Mouse (Mus musculus) thymus, postnatal 10 days (tissue): ENCODE results near the gene Dnhd1.
"Not testable (repeated sequence)": the region's sequence is repeated elsewhere in the genome, so short reads cannot be mapped to it uniquely, and the experiment has no call there.

Experiments
- DNase-seq, 2 experiments: peaks; one replicate each; pipeline ENCODE4 v3.0.0; 2021; ENCODE audit warnings: low spot score in 2 of 2

The Dnhd1 gene

GRCm38 (mm10) chr7:105640233-105640893 lies 10.3 kb upstream of the Dnhd1 start, which contains the start of the genes Arfip2 and Gm45799:
Gene Arfip2, minus strand, starts transcription at chr7:105640416.
Gene Gm45799, plus strand, starts transcription at chr7:105640552.
- peak; percentile 96 for DNase-seq

DNA sequence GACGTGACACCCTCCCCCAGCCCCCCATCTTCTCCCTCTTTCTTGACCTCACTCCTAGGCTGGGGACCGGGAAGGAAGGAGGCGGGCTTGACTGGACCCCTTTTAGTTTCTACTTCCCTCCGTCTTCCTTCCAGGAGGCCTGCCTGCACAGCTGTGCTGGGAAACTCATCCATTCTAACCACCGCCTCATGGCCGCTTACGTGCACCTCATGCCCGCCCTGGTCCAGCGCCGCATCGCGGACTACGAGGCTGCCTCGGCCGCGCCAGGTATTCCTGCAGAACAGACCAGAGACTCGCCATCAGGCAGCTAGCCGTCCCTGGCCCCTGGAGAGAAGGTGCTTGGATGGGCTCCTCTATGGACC lies 9.8 kb upstream of the Dnhd1 start:
- no peak for DNase-seq

- no peak for DNase-seq
Observed at GRCm38 (mm10) chr7:105641936-105642335, 8.7 kb upstream of the Dnhd1 start.

- DNase-seq, result no peak
Observed at GRCm38 (mm10) chr7:105685541-105686197, 35.0 kb downstream of the Dnhd1 start.

GRCm38 (mm10) chr7:105690875-105691274 lies 40.2 kb downstream of the Dnhd1 start:
- no peak for DNase-seq

DNA sequence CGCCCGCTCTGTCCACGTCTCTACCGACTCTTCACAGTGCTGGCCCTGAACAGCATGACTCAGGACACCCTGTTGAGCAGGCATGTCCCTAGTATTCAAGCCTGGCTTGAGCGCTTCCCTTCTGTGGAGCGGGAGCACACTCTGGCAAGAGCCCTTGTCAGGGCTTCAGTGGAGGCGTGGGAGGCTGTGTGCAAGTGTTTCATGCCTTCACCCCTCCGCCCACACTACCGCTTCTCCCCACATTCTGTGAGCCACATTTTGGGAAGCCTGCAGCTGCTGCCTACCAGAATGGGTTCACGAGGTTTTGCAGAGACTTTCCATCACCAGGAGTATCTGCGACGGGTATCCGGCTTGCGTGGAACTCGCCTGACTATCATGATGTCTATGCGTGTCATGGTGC lies 52.6 kb downstream of the Dnhd1 start:
- no peak for DNase-seq

GRCm38 (mm10) chr7:105703816-105704215 lies 53.2 kb downstream of the Dnhd1 start:
- no peak for DNase-seq

DNA sequence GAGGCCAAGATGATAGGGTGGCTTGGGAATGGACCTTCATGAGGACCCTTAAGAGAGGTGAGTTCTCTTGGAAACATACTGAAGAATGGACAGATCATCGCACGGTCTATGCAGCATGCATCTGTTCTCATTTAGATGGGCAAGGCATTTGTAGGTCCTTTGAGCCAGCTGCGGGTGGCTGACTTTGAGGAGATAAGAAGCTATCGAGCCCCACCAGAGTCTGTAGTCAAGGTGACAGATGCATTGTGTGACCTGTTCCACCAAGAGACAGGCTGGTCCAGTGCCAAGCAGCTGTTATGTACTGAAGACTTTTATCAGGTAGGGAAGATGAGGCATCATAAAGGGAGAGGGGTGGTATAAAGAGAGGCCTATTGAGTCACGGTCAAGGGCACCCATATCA lies 58.1 kb downstream of the Dnhd1 start:
- DNase-seq, result no peak

GRCm38 (mm10) chr7:105715366-105715765 lies 64.7 kb downstream of the Dnhd1 start:
- DNase-seq, result peak in 1 of 2 experiments; percentile 14

DNA sequence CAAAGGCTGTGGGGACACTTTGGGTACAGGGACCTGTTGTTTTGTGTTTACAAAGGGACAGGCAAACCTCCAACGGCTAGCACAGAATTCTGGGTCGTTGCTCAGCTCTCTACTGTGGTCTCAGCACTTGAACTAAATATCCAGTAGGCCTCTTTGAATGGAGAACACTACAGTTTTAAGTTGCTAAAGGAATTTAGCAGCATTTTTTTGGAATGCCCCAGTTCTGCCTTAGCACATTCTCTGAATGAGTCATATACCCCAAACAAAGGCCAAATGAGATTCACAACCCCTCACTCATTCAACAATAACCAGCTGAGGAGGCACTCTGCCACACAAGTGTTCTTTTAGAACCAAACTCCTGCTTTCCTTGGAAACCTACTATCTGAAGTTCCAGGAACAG lies 71.3 kb downstream of the Dnhd1 start:
- no peak for DNase-seq

DNA sequence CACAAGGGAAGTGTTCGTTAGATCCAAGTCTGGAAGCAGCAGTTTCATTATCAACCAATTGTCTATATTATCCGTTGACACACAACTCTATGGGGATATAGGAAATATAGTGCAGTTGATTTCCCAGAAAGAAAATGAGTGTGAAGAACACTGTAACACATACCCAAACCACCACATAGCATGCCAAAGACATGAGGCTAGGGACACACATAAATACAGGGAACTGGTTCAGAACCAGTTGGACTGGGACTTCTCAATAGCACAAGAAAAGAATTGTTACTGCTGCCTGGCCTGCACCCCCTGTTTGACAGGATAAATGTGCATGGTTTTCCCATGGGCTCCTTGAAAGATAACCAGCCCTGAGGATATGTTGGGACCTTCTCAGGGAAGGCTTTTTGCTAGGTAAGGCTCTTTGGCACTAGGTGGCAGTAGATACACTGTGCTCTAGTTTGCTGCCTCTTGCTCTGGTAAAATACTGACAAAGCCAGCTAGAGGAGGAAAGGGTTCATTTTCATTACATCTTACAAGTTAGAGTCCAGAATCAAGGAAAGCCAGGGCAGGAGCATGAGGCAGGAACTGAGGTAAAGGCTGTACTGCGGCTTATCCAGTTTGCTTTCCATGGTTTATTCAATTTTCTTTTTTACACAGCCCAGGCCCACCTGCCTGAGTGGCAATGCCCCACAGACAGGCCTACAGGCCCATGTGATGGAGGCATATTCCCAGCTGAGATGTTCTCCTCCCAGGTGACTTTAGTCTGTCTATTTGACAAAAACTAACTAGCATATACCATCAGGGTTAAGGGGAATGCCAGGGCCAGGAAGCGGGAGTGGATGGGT lies 75.7 kb downstream of the Dnhd1 start:
- peak in 1 of 2 experiments; percentile 50 for DNase-seq

- DNase-seq, result no peak
Observed at GRCm38 (mm10) chr7:105726980-105727325, 76.3 kb downstream of the Dnhd1 start.

DNA sequence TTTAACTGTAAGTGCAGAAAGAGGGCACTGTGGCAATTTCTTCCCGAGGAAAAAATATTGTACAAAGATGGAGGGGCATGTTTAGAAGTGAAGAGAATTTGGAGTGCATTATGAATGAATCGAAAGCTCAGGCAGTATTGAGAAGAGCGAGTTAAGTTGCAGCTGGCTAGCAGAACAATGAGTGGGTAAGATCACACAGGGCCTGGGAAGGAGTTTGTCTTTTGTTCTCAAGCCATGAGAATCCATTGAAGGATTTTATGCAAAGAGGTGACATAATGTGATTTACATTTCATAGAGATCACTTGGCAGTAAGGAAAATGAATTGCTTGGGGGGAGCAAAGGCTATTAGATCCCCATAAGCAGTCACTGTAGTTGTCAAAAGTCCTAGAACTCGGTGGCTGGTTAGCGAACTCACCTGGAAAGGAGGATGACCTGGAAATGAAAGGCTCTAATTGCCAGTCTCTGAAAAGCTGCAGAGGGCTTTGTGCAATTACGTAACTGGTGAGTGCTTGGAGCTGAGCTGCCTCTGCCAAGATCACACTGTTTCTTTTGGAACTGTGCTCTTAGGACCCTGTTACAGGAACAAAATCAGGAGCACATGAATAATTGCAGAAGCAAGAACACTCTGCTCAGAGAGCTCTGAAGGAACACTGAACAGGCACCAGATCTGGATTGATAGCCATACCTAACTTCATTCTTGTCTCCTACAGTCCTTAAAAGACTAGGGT lies 78.2 kb downstream of the Dnhd1 start:
- DNase-seq, result no peak

- no peak for DNase-seq
Observed at GRCm38 (mm10) chr7:105733836-105734235, 83.2 kb downstream of the Dnhd1 start.

DNA sequence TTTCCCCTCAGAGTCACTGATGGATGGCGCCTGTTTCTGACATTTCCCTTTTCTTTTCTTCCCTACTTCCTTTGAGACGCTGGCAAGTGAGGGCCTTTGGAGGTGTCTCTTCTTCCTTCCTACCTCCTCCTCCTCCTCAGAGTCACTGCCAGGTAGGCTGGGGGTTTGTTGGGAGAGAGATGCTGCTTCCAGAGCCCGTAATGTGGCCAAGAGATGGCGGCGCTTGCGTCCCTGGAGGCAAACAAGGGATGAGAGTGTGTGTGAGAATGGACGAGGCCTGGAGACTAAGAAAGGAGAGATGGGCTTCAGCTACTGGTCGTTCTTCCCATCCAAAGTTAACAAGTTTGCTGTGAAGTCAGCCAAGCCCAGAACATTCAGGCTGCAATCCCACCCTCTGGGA lies 84.2 kb downstream of the Dnhd1 start:
- no peak for DNase-seq

- DNase-seq, result not testable (repeated sequence)
Observed at GRCm38 (mm10) chr7:105735464-105735863, 84.8 kb downstream of the Dnhd1 start.

GRCm38 (mm10) chr7:105736264-105736901 lies 85.8 kb downstream of the Dnhd1 start, which contains the start of gene Ilk:
Gene Ilk, plus strand, starts transcription at chr7:105736592.
- peak; percentile 75 to 78 for DNase-seq

GRCm38 (mm10) chr7:105736911-105737521 lies 86.4 kb downstream of the Dnhd1 start, which contains the start of gene Rrp8:
Gene Rrp8, minus strand, starts transcription at chr7:105737385.
- peak; percentile 32 to 44 for DNase-seq

DNA sequence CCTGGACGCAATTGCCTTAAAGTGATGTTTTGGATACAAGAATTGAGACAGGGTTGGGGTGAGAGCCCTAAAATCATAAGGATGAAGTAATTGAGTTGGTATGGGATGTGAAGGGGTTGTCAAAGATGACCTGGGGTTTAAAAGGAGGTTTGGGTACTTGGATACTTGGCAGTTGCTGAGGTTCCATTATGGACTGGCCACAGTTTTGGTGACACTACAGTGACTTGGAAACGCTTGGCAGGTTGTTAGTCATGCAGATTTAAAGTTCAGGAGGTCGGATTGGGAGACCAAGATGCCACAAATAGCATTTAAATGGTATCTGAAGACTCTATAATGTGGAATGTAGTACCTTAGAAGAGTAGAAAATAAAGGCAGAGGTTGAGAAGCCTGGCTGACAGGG lies 87.0 kb downstream of the Dnhd1 start:
- no peak for DNase-seq

DNA sequence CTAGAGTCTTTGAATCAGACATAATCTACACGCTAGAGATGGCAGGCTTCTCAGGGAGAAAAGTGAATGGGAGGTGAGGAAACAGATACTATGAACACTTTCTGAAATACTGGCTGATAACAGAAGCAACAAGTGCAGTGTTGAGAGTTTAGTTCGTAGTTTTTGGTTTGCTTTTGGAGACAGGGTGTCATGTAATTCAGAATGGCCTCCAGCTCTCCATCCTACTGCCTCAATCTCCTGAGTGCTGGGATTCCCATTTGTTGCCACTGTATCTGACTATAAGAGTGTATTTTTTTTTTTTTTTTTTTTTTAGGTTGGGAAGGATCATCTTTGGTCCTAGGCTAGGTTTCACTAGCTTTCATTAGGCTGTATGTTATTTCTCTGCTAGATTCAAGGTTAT lies 87.7 kb downstream of the Dnhd1 start:
- DNase-seq, result no peak

DNA sequence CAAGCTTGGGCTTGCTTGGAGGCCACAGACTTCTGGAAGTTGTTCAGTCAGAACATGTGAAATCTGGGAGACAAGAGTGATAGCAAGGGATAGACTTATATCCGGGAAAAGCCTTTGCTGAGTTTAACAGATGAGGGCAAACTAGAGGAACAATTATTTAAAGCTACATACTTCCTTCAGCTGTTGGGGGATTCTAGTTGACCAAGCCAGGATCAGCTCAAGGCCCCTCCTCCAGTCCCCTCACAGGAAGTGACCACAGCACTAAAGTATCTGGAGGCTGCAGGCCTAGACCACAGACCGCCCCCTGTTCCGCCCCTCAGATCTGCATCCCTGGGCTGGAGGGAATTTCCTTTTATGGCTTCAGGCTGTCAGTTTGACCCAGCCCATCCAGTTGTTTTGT lies 88.3 kb downstream of the Dnhd1 start:
- no peak for DNase-seq
